Mouse (Mus musculus): ENCODE data around the gene Kcnj11. TPM values are rescaled to one million over a fixed set of nuclear protein-coding genes. Genes with fewer than 3 reads are reported as not detected.

Gene Kcnj11
- 0.01 TPM in 2 replicates for polyA plus RNA-seq (2012; rRNA removed)

DNA sequence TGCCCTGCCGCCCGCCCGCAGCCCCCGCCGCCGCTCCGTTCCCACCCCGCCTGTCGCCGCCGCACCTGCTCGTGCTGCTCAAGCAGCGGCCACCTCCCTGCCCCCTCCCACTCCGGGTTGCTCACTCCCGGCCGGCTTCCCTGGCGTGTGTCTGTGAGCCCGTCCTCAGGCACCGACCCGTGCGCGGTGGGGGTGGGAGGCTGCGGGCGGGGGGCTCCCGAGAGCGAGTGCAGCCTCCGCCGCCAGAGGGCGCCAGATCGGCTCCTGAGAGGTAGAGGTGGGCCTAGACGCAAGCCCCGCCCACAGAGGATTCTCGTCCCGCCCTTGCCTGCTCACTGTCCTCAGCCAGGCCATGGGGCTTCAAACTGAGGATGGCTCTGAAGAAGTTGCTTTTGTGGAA lies at the start of gene Kcnj11:
Gene Kcnj11 (minus strand): TSS at position 202 of the 400 bp plus-strand sequence.

Other genes starting within 250 kb of the Kcnj11 start
- 101 and 102 TPM in 2 replicates for gene Kdelr1, start 228.0 kb downstream of the Kcnj11 start, polyA plus RNA-seq (2012; rRNA removed)
- gene Grin2d, start 222.4 kb downstream of the Kcnj11 start, polyA plus RNA-seq (2012; rRNA removed), result 0.10 and 0.12 TPM in 2 replicates
- 0.16 and 0.32 TPM in 2 replicates for gene Syngr4, start 204.1 kb downstream of the Kcnj11 start, polyA plus RNA-seq (2012; rRNA removed)
- 11.3 and 12.3 TPM in 2 replicates for gene Tmem143, start 203.8 kb downstream of the Kcnj11 start, polyA plus RNA-seq (2012; rRNA removed)
- 32.1 and 34.4 TPM in 2 replicates for gene Emp3, start 179.4 kb downstream of the Kcnj11 start, polyA plus RNA-seq (2012; rRNA removed)
- gene Ccdc114, start 176.7 kb downstream of the Kcnj11 start, polyA plus RNA-seq (2012; rRNA removed), result 1.1 and 1.6 TPM in 2 replicates
- gene Abcc6, start 70.5 kb downstream of the Kcnj11 start, polyA plus RNA-seq (2012; rRNA removed), result 27.5 and 31.7 TPM in 2 replicates
- 13.0 and 17.8 TPM in 2 replicates for gene Nomo1, start 67.1 kb downstream of the Kcnj11 start, polyA plus RNA-seq (2012; rRNA removed)
- gene Abcc8, start 79.3 kb upstream of the Kcnj11 start, polyA plus RNA-seq (2012; rRNA removed), result 0.03 and 0.04 TPM in 2 replicates
- gene Ush1c, start 137.7 kb upstream of the Kcnj11 start, polyA plus RNA-seq (2012; rRNA removed), result 0.07 and 0.14 TPM in 2 replicates
- not detected in 2 replicates for gene Otog, start 140.2 kb upstream of the Kcnj11 start, polyA plus RNA-seq (2012; rRNA removed)

Measured in liver, embryonic 18 days (tissue).